Mouse (Mus musculus) limb, embryonic 10.5 days (tissue): ENCODE results near the gene Foxo6. TPM values are rescaled to one million over a fixed set of nuclear protein-coding genes. Genes with fewer than 3 reads are reported as not detected.

ENCODE experiments used
- DNase-seq: peaks from one replicate; pipeline ENCODE4 v3.0.0-alpha.2; 2017; ENCODE audit warnings: low spot score
- H3K27ac ChIP-seq: fragments of 300-500 bp; sonication (generic); 2 replicates; pipeline ENCODE4 v1.5.1; 2016; ENCODE audit warnings: mild to moderate bottlenecking
- H3K27me3 ChIP-seq: fragments of 300-500 bp; sonication (generic); 2 replicates; pipeline ENCODE4 v1.6.1; 2016; ENCODE audit warnings: low read depth, mild to moderate bottlenecking; ENCODE audit not compliant: poor library complexity, severe bottlenecking
- H3K36me3 ChIP-seq: fragments of 300-500 bp; sonication (generic); 2 replicates; pipeline ENCODE4 v1.6.1; 2016; ENCODE audit warnings: mild to moderate bottlenecking, moderate library complexity
- H3K4me1 ChIP-seq: fragments of 300-500 bp; sonication (generic); 2 replicates; pipeline ENCODE4 v1.6.1; 2016
- H3K4me3 ChIP-seq: fragments of 300-500 bp; sonication (generic); 2 replicates; pipeline ENCODE4 v1.5.1; 2016; ENCODE audit warnings: mild to moderate bottlenecking, moderate library complexity
- H3K9me3 ChIP-seq: fragments of 300-500 bp; sonication (generic); replicated peaks from 2 replicates; pipeline ENCODE4 v1.6.1; 2016; ENCODE audit warnings: mild to moderate bottlenecking
- WGBS: fragments of 180-500 bp; shearing (Covaris S2); methylation state at CpG from one replicate; pipeline ENCODE4 v1.1.7; 2016; 5-methylcytosine and 5-hydroxymethylcytosine counted together
- polyA plus RNA-seq: library from polyadenylated mRNA; unstranded; fragments of >200 nt; fragmentation: Nextera tagmentation; extraction: Ambion mirVana; gene quantifications from 2 replicates; pipeline ENCODE4 v1.2.1, GENCODE M21; 2016

The Foxo6 gene
- not detected in 2 replicates for polyA plus RNA-seq

DNA sequence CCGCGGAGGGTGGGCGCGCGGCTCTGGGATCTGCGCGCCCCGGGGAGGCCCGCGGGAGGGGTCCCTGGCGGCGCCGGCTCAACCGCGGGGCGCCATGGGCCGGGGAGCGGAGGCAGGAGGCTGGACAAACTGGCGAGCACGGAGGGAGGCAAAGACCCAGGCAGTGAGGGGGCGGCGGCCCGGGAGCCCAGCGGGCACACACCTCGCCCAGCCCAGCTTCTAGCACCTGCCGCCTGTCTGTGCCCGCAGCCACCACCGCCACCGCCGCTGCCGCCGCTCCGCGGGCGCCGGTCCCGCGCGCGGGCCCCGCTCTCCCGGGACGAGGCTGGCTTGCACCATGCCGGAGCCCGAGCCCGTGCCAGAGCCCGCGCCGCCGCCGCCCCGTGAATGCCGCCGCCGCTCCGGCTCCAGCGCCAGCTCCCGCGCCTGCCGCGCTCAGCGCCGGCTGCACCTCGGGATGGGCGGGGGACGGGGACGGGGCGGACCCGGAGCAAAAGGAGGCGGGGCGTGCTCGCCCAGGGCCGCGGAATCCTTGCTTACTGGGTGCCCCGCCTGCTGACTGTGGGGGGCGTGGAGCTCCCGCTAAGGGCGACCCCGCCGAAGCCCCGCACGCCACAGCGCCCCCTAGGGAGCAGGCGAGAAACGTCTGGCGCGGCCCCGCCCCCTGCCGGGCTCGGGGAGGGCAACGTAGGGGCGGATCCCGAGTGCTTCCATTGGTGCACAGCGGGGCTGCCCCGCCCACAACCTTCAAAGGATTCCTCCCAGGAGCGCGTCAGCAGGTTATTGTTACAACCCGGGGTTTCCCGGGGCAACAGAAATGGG is at the start of gene Foxo6:
Gene Foxo6, minus strand, starts transcription at position 60 of the 822 bp plus-strand sequence.
- peak within 1 kb of the TSS; percentile 72 for H3K4me3 ChIP-seq
- peak within 1 kb of the TSS; percentile 58 for H3K27ac ChIP-seq
- under 1% methylated on average over 96 of the region's 99 CpGs for WGBS
- H3K4me1 ChIP-seq, result peaks cover 43% of the 10 kb centered on the region
- H3K27me3 ChIP-seq, result peaks cover 89% of the 10 kb centered on the region
- DNase-seq, result peak; percentile 97
- no peaks in the 10 kb centered on the region for H3K9me3 ChIP-seq
- H3K36me3 ChIP-seq, result no peaks in the 10 kb centered on the region

DNA sequence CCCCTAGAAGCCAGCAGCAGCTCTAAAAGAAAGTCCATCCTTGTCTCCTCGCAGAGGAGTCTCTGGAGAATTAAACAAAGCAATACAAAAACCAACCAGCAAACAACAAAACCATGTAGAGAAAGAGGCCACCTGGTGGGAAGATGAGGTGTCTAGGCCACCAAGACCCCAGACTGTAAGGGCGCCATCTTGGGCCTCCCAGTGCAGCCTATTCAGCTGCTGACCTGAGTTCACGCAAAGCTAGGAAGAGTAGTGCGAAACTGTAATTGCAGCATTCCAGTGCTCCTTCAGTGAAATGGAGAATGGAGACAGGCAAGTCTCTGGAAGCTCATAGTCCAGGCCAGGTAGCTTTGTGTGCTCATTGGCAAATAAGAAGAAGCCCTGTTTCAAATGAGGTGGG is 47.2 kb upstream of the Foxo6 start:
- 89% methylated on average over 4 of the region's 4 CpGs for WGBS
- no peaks in the 10 kb centered on the region for H3K9me3 ChIP-seq
- H3K36me3 ChIP-seq, result no peaks in the 10 kb centered on the region
- no peak for DNase-seq
- H3K27me3 ChIP-seq, result 0 out of 2 replicates have a peak, but pooled peaks cover 7% of the 10 kb centered on the region
- 0 out of 2 replicates have a peak, but pooled peaks cover 1% of the 10 kb centered on the region for H3K4me1 ChIP-seq
- H3K27ac ChIP-seq, result no peak overlapping the region
- H3K4me3 ChIP-seq, result no peak overlapping the region

DNA sequence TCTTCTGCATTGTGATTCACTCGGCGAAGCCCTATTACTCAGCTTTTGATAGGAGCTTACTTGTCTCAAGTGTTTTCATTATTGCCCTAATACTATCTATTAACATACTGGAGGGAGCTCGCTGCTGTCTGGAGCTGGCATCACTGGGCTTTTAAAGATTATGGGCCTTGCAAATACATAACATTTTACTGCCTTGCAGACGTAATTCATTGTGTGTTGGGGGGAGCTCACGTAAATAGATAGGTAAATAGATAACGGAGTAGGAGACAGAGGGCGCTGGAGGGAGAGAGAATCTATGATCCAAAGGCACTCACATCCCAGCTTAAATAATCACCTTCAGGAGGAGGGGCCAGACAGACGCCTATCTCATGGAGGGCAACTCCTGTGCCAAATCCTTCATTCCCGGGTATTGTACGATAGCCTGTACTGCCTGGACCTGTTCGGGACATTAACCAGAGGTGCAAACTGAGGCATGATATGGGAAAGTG is 45.8 kb upstream of the Foxo6 start:
- 0 out of 2 replicates have a peak, but pooled peaks cover 7% of the 10 kb centered on the region for H3K27me3 ChIP-seq
- 46% methylated on average over 11 of the region's 11 CpGs for WGBS
- H3K27ac ChIP-seq, result no peak overlapping the region
- H3K4me1 ChIP-seq, result no peaks in the 10 kb centered on the region
- H3K36me3 ChIP-seq, result no peaks in the 10 kb centered on the region
- no peaks in the 10 kb centered on the region for H3K9me3 ChIP-seq
- no peak overlapping the region for H3K4me3 ChIP-seq
- DNase-seq, result no peak

DNA sequence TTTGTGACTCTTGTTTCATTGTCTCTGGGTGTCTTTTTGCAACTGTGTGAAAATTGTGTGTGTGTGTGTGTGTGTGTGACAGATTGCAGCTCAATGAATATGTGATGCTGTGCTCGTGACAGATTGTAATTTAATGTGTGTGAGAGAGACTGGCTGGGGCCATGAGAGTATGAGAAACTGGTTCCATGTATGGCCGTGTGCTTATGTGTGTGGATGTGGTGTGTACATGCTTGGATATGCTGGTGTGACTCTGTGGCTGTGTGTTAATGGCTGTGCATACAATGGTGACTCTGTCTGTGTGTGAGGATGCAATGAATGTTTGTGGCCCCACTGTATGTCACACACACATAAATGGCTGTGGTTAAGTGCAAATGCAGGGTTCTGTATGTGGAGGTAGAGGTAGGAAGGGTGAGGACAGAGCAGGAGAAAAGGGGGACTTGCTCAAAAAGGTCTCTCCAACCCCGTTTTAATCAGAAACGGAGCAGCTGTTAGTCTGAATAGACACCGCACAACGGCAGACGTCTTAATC is 45.3 kb upstream of the Foxo6 start:
- no peaks in the 10 kb centered on the region for H3K4me1 ChIP-seq
- WGBS, result 63% methylated on average over 7 of the region's 7 CpGs
- H3K4me3 ChIP-seq, result no peak overlapping the region
- no peaks in the 10 kb centered on the region for H3K36me3 ChIP-seq
- H3K9me3 ChIP-seq, result no peaks in the 10 kb centered on the region
- 0 out of 2 replicates have a peak, but pooled peaks cover 7% of the 10 kb centered on the region for H3K27me3 ChIP-seq
- no peak for DNase-seq
- H3K27ac ChIP-seq, result no peak overlapping the region

DNA sequence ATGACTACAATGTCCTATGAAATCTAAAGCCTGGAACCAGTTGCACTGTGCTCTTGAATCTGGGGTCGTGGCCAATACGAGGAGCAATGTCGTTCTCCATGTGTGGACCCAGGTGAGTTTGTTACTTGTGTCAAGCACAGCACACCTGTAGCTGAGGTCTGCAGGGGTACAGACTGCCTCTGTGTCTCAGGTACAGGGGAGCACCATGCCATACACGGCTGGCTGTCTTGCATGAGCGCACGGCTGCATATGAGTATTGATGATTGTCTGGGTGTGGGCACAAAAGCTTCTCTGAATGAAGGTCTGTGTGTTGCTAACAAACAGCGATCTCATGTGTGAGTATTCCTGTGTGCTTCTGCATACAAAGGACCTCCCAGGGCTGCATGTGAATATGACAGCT is 44.8 kb upstream of the Foxo6 start:
- H3K27ac ChIP-seq, result no peak overlapping the region
- 0 out of 2 replicates have a peak, but pooled peaks cover 7% of the 10 kb centered on the region for H3K27me3 ChIP-seq
- no peaks in the 10 kb centered on the region for H3K36me3 ChIP-seq
- H3K9me3 ChIP-seq, result no peaks in the 10 kb centered on the region
- no peak overlapping the region for H3K4me3 ChIP-seq
- no peak for DNase-seq
- no peaks in the 10 kb centered on the region for H3K4me1 ChIP-seq
- WGBS, result 93% methylated on average over 7 of the region's 7 CpGs

DNA sequence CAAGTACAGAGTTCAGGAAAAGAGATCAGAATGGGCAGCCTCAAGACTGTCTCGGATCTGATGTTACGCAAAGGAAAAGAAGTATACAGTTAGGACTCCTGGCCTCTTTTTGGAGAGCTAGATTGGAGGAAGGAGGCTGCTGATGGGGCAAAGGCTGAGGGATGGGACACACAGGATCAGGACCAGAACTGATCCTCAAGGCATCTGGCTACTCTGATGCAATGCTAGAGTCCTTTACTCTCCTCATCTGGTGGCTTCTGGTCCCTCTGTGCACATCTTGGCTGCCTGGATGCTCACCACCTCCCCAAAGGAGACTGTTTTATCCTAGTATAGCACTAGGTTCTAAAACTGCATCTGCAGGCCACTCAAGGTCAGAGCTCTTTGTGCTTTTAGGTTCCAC is 44.4 kb upstream of the Foxo6 start:
- 0 out of 2 replicates have a peak, but pooled peaks cover 7% of the 10 kb centered on the region for H3K27me3 ChIP-seq
- no peak overlapping the region for H3K4me3 ChIP-seq
- DNase-seq, result no peak
- no peaks in the 10 kb centered on the region for H3K36me3 ChIP-seq
- no peaks in the 10 kb centered on the region for H3K9me3 ChIP-seq
- WGBS, result 89% methylated on average over 2 of the region's 2 CpGs
- H3K4me1 ChIP-seq, result no peaks in the 10 kb centered on the region
- H3K27ac ChIP-seq, result no peak overlapping the region

DNA sequence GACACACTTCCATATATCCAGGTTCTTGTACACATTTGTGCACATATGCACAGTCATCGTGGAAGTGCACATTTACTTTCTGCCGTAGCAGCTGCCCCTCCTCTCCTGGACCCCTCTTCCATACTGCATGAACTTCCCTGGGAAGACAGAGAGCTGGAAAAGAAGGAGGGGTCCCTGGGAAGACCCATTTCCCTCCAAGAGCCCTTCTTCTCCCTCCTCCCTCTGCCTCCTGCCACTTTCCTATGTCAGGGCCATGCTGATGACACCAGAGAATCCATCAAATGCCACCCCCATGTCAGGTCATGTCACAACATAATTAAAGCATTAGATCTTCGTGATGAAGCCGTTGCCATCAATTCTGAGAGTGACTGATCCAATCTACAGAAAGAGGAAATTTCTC is 38.6 kb upstream of the Foxo6 start:
- no peak overlapping the region for H3K27ac ChIP-seq
- H3K4me1 ChIP-seq, result no peaks in the 10 kb centered on the region
- DNase-seq, result no peak
- no peaks in the 10 kb centered on the region for H3K36me3 ChIP-seq
- H3K4me3 ChIP-seq, result no peak overlapping the region
- 77% methylated on average over 4 of the region's 4 CpGs for WGBS
- no peaks in the 10 kb centered on the region for H3K9me3 ChIP-seq
- peaks cover 22% of the 10 kb centered on the region for H3K27me3 ChIP-seq

DNA sequence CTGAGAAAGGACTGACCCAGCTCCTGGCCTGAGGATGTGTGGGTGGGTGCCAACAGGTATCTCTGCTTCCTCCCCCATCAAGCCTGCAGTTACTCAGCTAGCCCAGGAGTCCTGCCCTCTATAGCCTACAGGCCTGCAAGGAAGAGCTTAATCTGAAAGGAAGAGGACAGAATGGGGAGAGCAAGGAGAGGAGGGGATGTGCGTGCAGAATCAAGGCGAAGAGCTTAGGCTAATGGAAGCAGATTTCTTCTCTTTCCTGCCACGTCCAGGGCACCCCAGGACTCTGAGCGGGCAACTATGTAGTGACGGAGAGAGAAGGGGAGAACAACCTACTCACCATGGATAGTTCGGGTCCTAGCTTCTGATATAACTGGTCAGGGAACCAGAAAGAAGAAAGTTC is 37.9 kb upstream of the Foxo6 start:
- Histone ChIP-seq H3K36me3 (no peaks in the 10 kb centered on the region), H3K4me1 (no peaks in the 10 kb centered on the region), H3K4me3 (no peak overlapping the region), H3K27ac (no peak overlapping the region), H3K9me3 (no peaks in the 10 kb centered on the region), H3K27me3 (peaks cover 22% of the 10 kb centered on the region)
- DNase-seq, result no peak
- 84% methylated on average over 6 of the region's 6 CpGs for WGBS

DNA sequence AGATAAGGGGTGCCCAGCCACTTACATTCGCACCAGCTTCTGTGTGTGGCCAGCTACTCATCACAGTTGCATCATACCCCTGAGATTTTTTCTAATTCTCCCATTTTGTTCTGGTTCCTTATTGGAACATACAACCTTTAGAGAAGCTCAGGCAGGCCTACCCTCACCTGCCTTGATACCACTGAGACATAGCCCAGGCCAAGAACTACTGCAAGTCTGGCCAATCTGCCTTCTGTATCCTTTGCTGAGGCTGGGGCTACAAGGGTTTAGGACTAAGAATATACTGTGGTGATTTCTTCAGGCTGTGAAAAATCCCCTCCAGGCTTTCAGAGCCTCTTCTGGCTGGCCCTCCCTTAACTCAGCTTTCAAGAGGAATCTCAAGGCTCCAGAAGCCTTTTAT is 36.7 kb upstream of the Foxo6 start:
- H3K36me3 ChIP-seq, result no peaks in the 10 kb centered on the region
- H3K27ac ChIP-seq, result no peak overlapping the region
- H3K27me3 ChIP-seq, result peaks cover 22% of the 10 kb centered on the region
- DNase-seq, result no peak
- H3K9me3 ChIP-seq, result no peaks in the 10 kb centered on the region
- H3K4me1 ChIP-seq, result no peaks in the 10 kb centered on the region
- WGBS, result 91% methylated on average over 1 of the region's 1 CpGs
- H3K4me3 ChIP-seq, result no peak overlapping the region

DNA sequence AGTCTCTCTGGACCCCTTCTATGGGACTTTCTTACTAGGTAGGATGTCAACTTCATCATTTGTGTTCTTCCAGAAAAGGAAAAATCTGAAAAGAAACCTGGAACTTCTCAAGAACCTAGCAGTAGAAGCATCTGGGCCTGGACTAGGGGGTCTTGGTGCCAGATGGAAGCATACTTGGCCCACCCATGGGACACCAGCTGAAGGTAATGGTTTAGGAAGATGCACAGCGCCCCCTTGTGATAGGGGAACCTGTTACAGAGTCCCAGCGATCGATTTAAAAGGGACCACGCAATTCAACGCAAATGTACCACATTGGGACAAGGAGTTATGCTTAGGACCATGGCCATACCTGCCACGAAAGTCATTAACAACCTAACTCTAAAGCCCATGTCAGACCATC is 36.0 kb upstream of the Foxo6 start:
- Histone ChIP-seq H3K27ac (no peak overlapping the region), H3K9me3 (no peaks in the 10 kb centered on the region), H3K36me3 (no peaks in the 10 kb centered on the region), H3K27me3 (peaks cover 22% of the 10 kb centered on the region), H3K4me3 (no peak overlapping the region), H3K4me1 (no peaks in the 10 kb centered on the region)
- DNase-seq, result peak; percentile 38
- WGBS, result 25% methylated on average over 6 of the region's 6 CpGs

DNA sequence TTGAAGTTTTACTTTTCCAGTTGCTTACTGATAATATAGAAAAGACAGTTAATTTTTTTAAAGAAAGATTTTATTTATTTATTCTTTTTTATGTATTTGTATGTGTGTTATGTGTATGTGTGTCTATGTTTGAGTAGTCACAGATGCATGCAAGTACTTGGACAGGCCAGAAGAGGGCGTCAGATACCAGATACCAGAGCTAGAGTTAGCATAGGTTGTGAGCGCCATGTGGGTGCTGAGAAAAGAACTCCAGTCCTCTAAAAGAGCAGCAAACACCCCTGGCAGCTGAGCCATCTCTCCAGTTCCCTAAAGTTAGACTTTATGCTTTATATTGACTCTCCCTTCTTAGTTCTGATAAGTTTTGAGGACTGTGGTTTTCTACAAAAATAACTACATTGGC is 30.4 kb upstream of the Foxo6 start:
- no peak overlapping the region for H3K4me3 ChIP-seq
- no peaks in the 10 kb centered on the region for H3K36me3 ChIP-seq
- H3K9me3 ChIP-seq, result no peaks in the 10 kb centered on the region
- no peak overlapping the region for H3K27ac ChIP-seq
- no peaks in the 10 kb centered on the region for H3K4me1 ChIP-seq
- no peak for DNase-seq
- H3K27me3 ChIP-seq, result peaks cover 9% of the 10 kb centered on the region; the same call in 1 of the 2 replicates
- 66% methylated on average over 2 of the region's 2 CpGs for WGBS

DNA sequence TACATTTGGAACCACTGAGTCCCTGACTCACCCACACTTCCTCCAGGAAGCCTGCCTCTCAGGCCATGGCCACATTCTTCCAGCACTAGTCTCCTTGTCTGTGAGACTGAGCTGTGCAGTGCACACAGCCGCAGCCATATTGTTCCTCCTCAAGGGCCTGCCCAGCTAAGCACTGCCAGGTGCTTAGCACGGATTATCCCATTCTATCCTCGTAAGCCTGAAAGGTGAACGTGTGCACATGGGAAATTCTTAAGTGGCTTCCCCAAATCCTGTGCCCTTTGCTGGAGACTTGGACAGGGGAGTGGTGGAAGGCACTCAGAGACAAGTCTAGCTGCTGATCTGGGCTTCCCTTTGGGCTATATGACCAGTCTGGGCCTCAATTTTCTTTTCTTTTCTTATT is 29.6 kb upstream of the Foxo6 start:
- no peak for DNase-seq
- WGBS, result 81% methylated on average over 4 of the region's 4 CpGs

DNA sequence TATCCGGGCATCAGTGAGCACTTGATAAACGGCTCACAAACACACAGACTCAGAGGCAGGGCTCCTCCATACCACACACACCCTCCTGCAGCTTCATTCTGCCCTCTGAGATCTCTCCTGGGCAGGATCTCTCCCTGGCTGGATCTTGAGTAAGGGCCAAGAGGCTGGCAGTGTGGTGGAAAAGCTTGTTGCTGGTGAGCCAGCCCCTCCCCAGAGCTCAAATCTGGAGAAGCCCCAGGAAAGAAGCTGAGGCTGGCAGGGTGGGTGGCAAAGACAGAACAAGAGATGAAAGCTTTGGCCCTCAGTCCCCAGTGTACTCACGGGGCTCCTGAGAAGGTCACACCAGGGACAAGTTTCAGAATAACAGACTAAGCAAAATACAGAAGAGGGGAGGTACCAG is 27.4 kb upstream of the Foxo6 start:
- H3K4me1 ChIP-seq, result no peaks in the 10 kb centered on the region
- 57% methylated on average over 3 of the region's 3 CpGs for WGBS

More for the DNA sequence above, 29.6 kb upstream of the Foxo6 start:
- H3K36me3 ChIP-seq, result no peaks in the 10 kb centered on the region
- no peak overlapping the region for H3K4me3 ChIP-seq
- H3K27ac ChIP-seq, result no peak overlapping the region
- peaks cover 9% of the 10 kb centered on the region; the same call in 1 of the 2 replicates for H3K27me3 ChIP-seq
- H3K9me3 ChIP-seq, result no peaks in the 10 kb centered on the region
- H3K4me1 ChIP-seq, result no peaks in the 10 kb centered on the region

More for the DNA sequence above, 27.4 kb upstream of the Foxo6 start:
- no peaks in the 10 kb centered on the region for H3K9me3 ChIP-seq
- no peak overlapping the region for H3K4me3 ChIP-seq
- no peaks in the 10 kb centered on the region for H3K36me3 ChIP-seq
- no peak overlapping the region for H3K27ac ChIP-seq
- H3K27me3 ChIP-seq, result peaks cover 9% of the 10 kb centered on the region; the same call in 1 of the 2 replicates
- DNase-seq, result no peak
